Mouse (Mus musculus) layer of hippocampus, postnatal 25 days (tissue): ENCODE results near the gene Fbn1. TPM values are rescaled to one million over a fixed set of nuclear protein-coding genes. Genes with fewer than 3 reads are reported as not detected.

Experiments
- DNase-seq, 2 experiments: peaks; one replicate each; pipeline ENCODE4 v3.0.0; 2022; ENCODE audit warnings: mixed read lengths in 2 of 2, low spot score in 1 of 2; ENCODE audit errors: extremely low spot score in 1 of 2
- total RNA-seq, 2 experiments: library from RNA; stranded (reverse); gene quantifications; 2 replicates each; pipeline ENCODE4 v1.2.3; 2021

Gene Fbn1
- total RNA-seq, 2 experiments from 2014 or later: 7.9 to 10.5 TPM

GRCm38 (mm10) chr2:125470553-125471295, 37.1 kb downstream of the Fbn1 start:
- no peak for DNase-seq

GRCm38 (mm10) chr2:125464036-125464435, 43.8 kb downstream of the Fbn1 start:
- DNase-seq: no peak

- no peak for DNase-seq
Measured at GRCm38 (mm10) chr2:125459087-125459486, 48.7 kb downstream of the Fbn1 start.

- no peak for DNase-seq
Measured at GRCm38 (mm10) chr2:125456059-125456789, 51.6 kb downstream of the Fbn1 start.

- no peak for DNase-seq
Measured at GRCm38 (mm10) chr2:125454781-125455180, 53.0 kb downstream of the Fbn1 start.

GRCm38 (mm10) chr2:125452369-125453097, 55.3 kb downstream of the Fbn1 start:
- no peak for DNase-seq

GRCm38 (mm10) chr2:125449361-125449760, 58.4 kb downstream of the Fbn1 start:
- DNase-seq: no peak

GRCm38 (mm10) chr2:125448881-125449280, 58.9 kb downstream of the Fbn1 start:
- DNase-seq: no peak

- DNase-seq: no peak
Measured at GRCm38 (mm10) chr2:125447274-125447898, 60.4 kb downstream of the Fbn1 start.

GRCm38 (mm10) chr2:125438381-125438780, 69.4 kb downstream of the Fbn1 start:
- DNase-seq: no peak

- no peak for DNase-seq
Measured at GRCm38 (mm10) chr2:125436240-125436639, 71.6 kb downstream of the Fbn1 start.

GRCm38 (mm10) chr2:125433524-125433923, 74.3 kb downstream of the Fbn1 start:
- DNase-seq: no peak

GRCm38 (mm10) chr2:125431491-125431890, 76.3 kb downstream of the Fbn1 start:
- DNase-seq: no peak

GRCm38 (mm10) chr2:125428811-125429438, 78.9 kb downstream of the Fbn1 start:
- no peak for DNase-seq

- no peak for DNase-seq
Measured at GRCm38 (mm10) chr2:125420604-125421003, 87.2 kb downstream of the Fbn1 start.

GRCm38 (mm10) chr2:125419681-125420080, 88.1 kb downstream of the Fbn1 start:
- no peak for DNase-seq

GRCm38 (mm10) chr2:125418546-125418945, 89.2 kb downstream of the Fbn1 start:
- no peak for DNase-seq

- DNase-seq: no peak
Measured at GRCm38 (mm10) chr2:125416541-125417245, 91.1 kb downstream of the Fbn1 start.

GRCm38 (mm10) chr2:125412351-125412750, 95.4 kb downstream of the Fbn1 start:
- no peak for DNase-seq

- no peak for DNase-seq
Measured at GRCm38 (mm10) chr2:125411777-125412176, 96.0 kb downstream of the Fbn1 start.
